Mouse (Mus musculus): ENCODE results near the gene Zfp804a. TPM values are rescaled to one million over a fixed set of nuclear protein-coding genes. Genes with fewer than 3 reads are reported as not detected.

The Zfp804a gene
- 0.86 and 1.00 TPM in 2 replicates for polyA plus RNA-seq (2014; fragmentation: Nextera tagmentation; extraction: Ambion mirVana)

GRCm38 (mm10) chr2:82053185-82053891 lies at the start of gene Zfp804a:
Gene Zfp804a, plus strand, starts transcription at chr2:82053222.
- Histone ChIP-seq H3K4me1 (ENCODE audit: control insufficient read depth, insufficient read depth, low read length) (0 out of 2 replicates have a peak, but pooled peaks cover 4% of the 10 kb centered on the region), H3K27me3 (replicated peaks; ENCODE audit: control insufficient read depth, insufficient read depth, low read length) (peaks cover 49% of the 10 kb centered on the region), H3K4me3 (ENCODE audit: low read depth, low read length) (peak within 1 kb of the TSS; percentile 71), H3K36me3 (ENCODE audit: control insufficient read depth, insufficient read depth, low read length) (no peaks in the 10 kb centered on the region), H3K4me2 (ENCODE audit: low read depth, low read length) (peak within 1 kb of the TSS; percentile 99), H3K27ac (replicated peaks; ENCODE audit: low read depth, low read length) (no peak within 1 kb of the TSS), H3K9me3 (ENCODE audit: control insufficient read depth, low read length) (no peaks in the 10 kb centered on the region), H3K9ac (ENCODE audit: low read depth, low read length) (peak within 1 kb of the TSS; percentile 60)
- 2% methylated on average over 22 of the region's 82 CpGs for WGBS
- peak; percentile 88 for ATAC-seq (ENCODE audit: low read depth)
- DNase-seq (ENCODE audit: low spot score): peak; percentile 45

GRCm38 (mm10) chr2:82051635-82052034 lies 1.4 kb upstream of the Zfp804a start:
- no peak for DNase-seq (ENCODE audit: low spot score)
- no peaks in the 10 kb centered on the region for H3K36me3 ChIP-seq (ENCODE audit: control insufficient read depth, insufficient read depth, low read length)
- ATAC-seq (ENCODE audit: low read depth): no peak
- H3K4me2 ChIP-seq (ENCODE audit: low read depth, low read length): 0 out of 2 replicates have a peak overlapping the region, but pooled peaks have one; percentile 99
- H3K27ac ChIP-seq (replicated peaks; ENCODE audit: low read depth, low read length): no peak overlapping the region
- H3K27me3 ChIP-seq (replicated peaks; ENCODE audit: control insufficient read depth, insufficient read depth, low read length): peaks cover 49% of the 10 kb centered on the region
- H3K9ac ChIP-seq (ENCODE audit: low read depth, low read length): no peak overlapping the region
- no peak overlapping the region for H3K4me3 ChIP-seq (ENCODE audit: low read depth, low read length)
- no peaks in the 10 kb centered on the region for H3K9me3 ChIP-seq (ENCODE audit: control insufficient read depth, low read length)
- WGBS: 68% methylated on average over 4 of the region's 4 CpGs
- H3K4me1 ChIP-seq (ENCODE audit: control insufficient read depth, insufficient read depth, low read length): 0 out of 2 replicates have a peak, but pooled peaks cover 4% of the 10 kb centered on the region

GRCm38 (mm10) chr2:82052338-82053184 lies 461 bp upstream of the Zfp804a start:
- Histone ChIP-seq H3K27ac (replicated peaks; ENCODE audit: low read depth, low read length) (no peak overlapping the region), H3K4me2 (ENCODE audit: low read depth, low read length) (peak overlapping the region; percentile 99), H3K9ac (ENCODE audit: low read depth, low read length) (peak overlapping the region; percentile 60), H3K4me1 (ENCODE audit: control insufficient read depth, insufficient read depth, low read length) (0 out of 2 replicates have a peak, but pooled peaks cover 4% of the 10 kb centered on the region), H3K27me3 (replicated peaks; ENCODE audit: control insufficient read depth, insufficient read depth, low read length) (peaks cover 49% of the 10 kb centered on the region), H3K4me3 (ENCODE audit: low read depth, low read length) (peak overlapping the region; percentile 71), H3K9me3 (ENCODE audit: control insufficient read depth, low read length) (no peaks in the 10 kb centered on the region), H3K36me3 (ENCODE audit: control insufficient read depth, insufficient read depth, low read length) (no peaks in the 10 kb centered on the region)
- 3% methylated on average over 32 of the region's 34 CpGs for WGBS
- ATAC-seq (ENCODE audit: low read depth) (peak; percentile 63), DNase-seq (ENCODE audit: low spot score) (peak; percentile 31)

- Histone ChIP-seq H3K4me2 (ENCODE audit: low read depth, low read length) (peak overlapping the region; percentile 99), H3K9ac (ENCODE audit: low read depth, low read length) (no peak overlapping the region), H3K9me3 (ENCODE audit: control insufficient read depth, low read length) (no peaks in the 10 kb centered on the region), H3K36me3 (ENCODE audit: control insufficient read depth, insufficient read depth, low read length) (no peaks in the 10 kb centered on the region), H3K4me1 (ENCODE audit: control insufficient read depth, insufficient read depth, low read length) (0 out of 2 replicates have a peak, but pooled peaks cover 4% of the 10 kb centered on the region), H3K4me3 (ENCODE audit: low read depth, low read length) (peak overlapping the region; percentile 71), H3K27ac (replicated peaks; ENCODE audit: low read depth, low read length) (no peak overlapping the region), H3K27me3 (replicated peaks; ENCODE audit: control insufficient read depth, insufficient read depth, low read length) (peaks cover 49% of the 10 kb centered on the region)
- 55% methylated on average over 4 of the region's 4 CpGs for WGBS
- no peak for ATAC-seq (ENCODE audit: low read depth)
- no peak for DNase-seq (ENCODE audit: low spot score)
Observed at GRCm38 (mm10) chr2:82054446-82054845, 1.4 kb downstream of the Zfp804a start.

- peak; percentile 24 for DNase-seq (ENCODE audit: low spot score)
- no peaks in the 10 kb centered on the region for H3K9me3 ChIP-seq (ENCODE audit: control insufficient read depth, low read length)
- no peak for ATAC-seq (ENCODE audit: low read depth)
- H3K4me2 ChIP-seq (ENCODE audit: low read depth, low read length): no peak overlapping the region
- H3K36me3 ChIP-seq (ENCODE audit: control insufficient read depth, insufficient read depth, low read length): no peaks in the 10 kb centered on the region
- WGBS: 29% methylated on average over 5 of the region's 5 CpGs
- no peaks in the 10 kb centered on the region for H3K27me3 ChIP-seq (replicated peaks; ENCODE audit: control insufficient read depth, insufficient read depth, low read length)
- no peak overlapping the region for H3K27ac ChIP-seq (replicated peaks; ENCODE audit: low read depth, low read length)
- H3K4me3 ChIP-seq (ENCODE audit: low read depth, low read length): no peak overlapping the region
- H3K4me1 ChIP-seq (ENCODE audit: control insufficient read depth, insufficient read depth, low read length): no peaks in the 10 kb centered on the region
- H3K9ac ChIP-seq (ENCODE audit: low read depth, low read length): no peak overlapping the region
Observed at GRCm38 (mm10) chr2:82064671-82065070, 11.6 kb downstream of the Zfp804a start.

GRCm38 (mm10) chr2:82067912-82068311 lies 14.9 kb downstream of the Zfp804a start:
- Histone ChIP-seq H3K9ac (ENCODE audit: low read depth, low read length) (no peak overlapping the region), H3K36me3 (ENCODE audit: control insufficient read depth, insufficient read depth, low read length) (no peaks in the 10 kb centered on the region), H3K4me1 (ENCODE audit: control insufficient read depth, insufficient read depth, low read length) (no peaks in the 10 kb centered on the region), H3K4me3 (ENCODE audit: low read depth, low read length) (no peak overlapping the region), H3K27me3 (replicated peaks; ENCODE audit: control insufficient read depth, insufficient read depth, low read length) (no peaks in the 10 kb centered on the region), H3K27ac (replicated peaks; ENCODE audit: low read depth, low read length) (no peak overlapping the region), H3K9me3 (ENCODE audit: control insufficient read depth, low read length) (no peaks in the 10 kb centered on the region), H3K4me2 (ENCODE audit: low read depth, low read length) (no peak overlapping the region)
- DNase-seq (ENCODE audit: low spot score) (no peak), ATAC-seq (ENCODE audit: low read depth) (no peak)
- 85% methylated on average over 1 of the region's 1 CpGs for WGBS

- no peak overlapping the region for H3K27ac ChIP-seq (replicated peaks; ENCODE audit: low read depth, low read length)
- ATAC-seq (ENCODE audit: low read depth) (no peak), DNase-seq (ENCODE audit: low spot score) (no peak)
- no peak overlapping the region for H3K4me2 ChIP-seq (ENCODE audit: low read depth, low read length)
- no peaks in the 10 kb centered on the region for H3K4me1 ChIP-seq (ENCODE audit: control insufficient read depth, insufficient read depth, low read length)
- no peaks in the 10 kb centered on the region for H3K36me3 ChIP-seq (ENCODE audit: control insufficient read depth, insufficient read depth, low read length)
- H3K27me3 ChIP-seq (replicated peaks; ENCODE audit: control insufficient read depth, insufficient read depth, low read length): no peaks in the 10 kb centered on the region
- no peak overlapping the region for H3K9ac ChIP-seq (ENCODE audit: low read depth, low read length)
- no peaks in the 10 kb centered on the region for H3K9me3 ChIP-seq (ENCODE audit: control insufficient read depth, low read length)
- H3K4me3 ChIP-seq (ENCODE audit: low read depth, low read length): no peak overlapping the region
- WGBS: 54% methylated on average over 1 of the region's 1 CpGs
Observed at GRCm38 (mm10) chr2:82069172-82069571, 16.1 kb downstream of the Zfp804a start.

GRCm38 (mm10) chr2:82076883-82077282 lies 23.9 kb downstream of the Zfp804a start:
- DNase-seq (ENCODE audit: low spot score): no peak
- no peak overlapping the region for H3K4me3 ChIP-seq (ENCODE audit: low read depth, low read length)
- no peaks in the 10 kb centered on the region for H3K27me3 ChIP-seq (replicated peaks; ENCODE audit: control insufficient read depth, insufficient read depth, low read length)
- WGBS: 83% methylated on average over 3 of the region's 3 CpGs
- H3K4me1 ChIP-seq (ENCODE audit: control insufficient read depth, insufficient read depth, low read length): no peaks in the 10 kb centered on the region
- H3K9me3 ChIP-seq (ENCODE audit: control insufficient read depth, low read length): no peaks in the 10 kb centered on the region
- ATAC-seq (ENCODE audit: low read depth): no peak
- no peak overlapping the region for H3K4me2 ChIP-seq (ENCODE audit: low read depth, low read length)
- H3K36me3 ChIP-seq (ENCODE audit: control insufficient read depth, insufficient read depth, low read length): no peaks in the 10 kb centered on the region
- H3K9ac ChIP-seq (ENCODE audit: low read depth, low read length): no peak overlapping the region
- H3K27ac ChIP-seq (replicated peaks; ENCODE audit: low read depth, low read length): no peak overlapping the region

Data from embryonic facial prominence, embryonic 14.5 days (tissue).